Mouse (Mus musculus) limb, embryonic 10.5 days (tissue): Measurements from ENCODE around the gene Strn4. TPM values are rescaled to one million over a fixed set of nuclear protein-coding genes. Genes with fewer than 3 reads are reported as not detected.

Source experiments
- DNase-seq: peaks from one replicate; pipeline ENCODE4 v3.0.0-alpha.2; 2017; ENCODE audit warnings: low spot score
- H3K27ac ChIP-seq: fragments of 300-500 bp; sonication (generic); 2 replicates; pipeline ENCODE4 v1.5.1; 2016; ENCODE audit warnings: mild to moderate bottlenecking
- H3K27me3 ChIP-seq: fragments of 300-500 bp; sonication (generic); 2 replicates; pipeline ENCODE4 v1.6.1; 2016; ENCODE audit warnings: low read depth, mild to moderate bottlenecking; ENCODE audit not compliant: poor library complexity, severe bottlenecking
- H3K36me3 ChIP-seq: fragments of 300-500 bp; sonication (generic); 2 replicates; pipeline ENCODE4 v1.6.1; 2016; ENCODE audit warnings: mild to moderate bottlenecking, moderate library complexity
- H3K4me1 ChIP-seq: fragments of 300-500 bp; sonication (generic); 2 replicates; pipeline ENCODE4 v1.6.1; 2016
- H3K4me3 ChIP-seq: fragments of 300-500 bp; sonication (generic); 2 replicates; pipeline ENCODE4 v1.5.1; 2016; ENCODE audit warnings: mild to moderate bottlenecking, moderate library complexity
- H3K9me3 ChIP-seq: fragments of 300-500 bp; sonication (generic); replicated peaks from 2 replicates; pipeline ENCODE4 v1.6.1; 2016; ENCODE audit warnings: mild to moderate bottlenecking
- WGBS: fragments of 180-500 bp; shearing (Covaris S2); methylation state at CpG from one replicate; pipeline ENCODE4 v1.1.7; 2016; 5-methylcytosine and 5-hydroxymethylcytosine counted together
- polyA plus RNA-seq: library from polyadenylated mRNA; unstranded; fragments of >200 nt; fragmentation: Nextera tagmentation; extraction: Ambion mirVana; gene quantifications from 2 replicates; pipeline ENCODE4 v1.2.1, GENCODE M21; 2016

The Strn4 gene
- 130 and 145 TPM in 2 replicates for polyA plus RNA-seq

GRCm38 (mm10) chr7:16815351-16815941 lies at the start of gene Strn4:
TSS of gene Strn4 (plus strand) at chr7:16815889.
- H3K36me3 ChIP-seq, result peaks cover 26% of the 10 kb centered on the region
- DNase-seq, result peak; percentile 72
- H3K27me3 ChIP-seq, result peaks cover 33% of the 10 kb centered on the region
- H3K27ac ChIP-seq, result peak within 1 kb of the TSS; percentile 100
- 3% methylated on average over 1 of the region's 1 CpGs for WGBS
- peak within 1 kb of the TSS; percentile 96 for H3K4me3 ChIP-seq
- peaks cover 65% of the 10 kb centered on the region for H3K4me1 ChIP-seq
- no peaks in the 10 kb centered on the region for H3K9me3 ChIP-seq

DNA sequence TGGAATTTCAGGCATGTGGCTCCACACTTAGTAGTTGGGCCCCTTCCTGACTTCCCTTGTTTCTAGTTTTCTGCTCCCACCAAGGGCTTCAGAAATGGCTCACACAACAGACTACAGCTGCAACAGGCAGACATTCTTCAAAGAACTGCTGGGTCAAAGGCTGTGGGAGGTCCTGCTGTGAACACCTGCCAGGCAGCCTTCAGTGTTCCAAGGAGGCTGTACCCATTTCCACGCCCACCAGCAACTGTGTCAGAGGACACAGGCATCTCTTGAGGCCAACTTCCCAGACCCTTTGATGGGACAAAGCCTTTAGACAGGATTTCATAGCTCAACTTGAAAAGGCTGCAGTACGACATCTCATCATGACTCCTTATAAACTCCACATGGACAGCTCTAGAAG lies 49.2 kb upstream of the Strn4 start:
- 60% methylated on average over 2 of the region's 2 CpGs for WGBS
- no peak overlapping the region for H3K4me3 ChIP-seq
- 0 out of 2 replicates have a peak overlapping the region, but pooled peaks have one; percentile 7 for H3K27ac ChIP-seq
- peaks cover 20% of the 10 kb centered on the region for H3K4me1 ChIP-seq
- DNase-seq, result no peak
- no peaks in the 10 kb centered on the region for H3K27me3 ChIP-seq
- no peaks in the 10 kb centered on the region for H3K36me3 ChIP-seq
- no peaks in the 10 kb centered on the region for H3K9me3 ChIP-seq

- no peak for DNase-seq
- Histone ChIP-seq H3K27me3 (no peaks in the 10 kb centered on the region), H3K27ac (no peak overlapping the region), H3K4me3 (no peak overlapping the region), H3K9me3 (peaks cover 4% of the 10 kb centered on the region; the same call in 1 of the 2 replicates), H3K4me1 (peaks cover 8% of the 10 kb centered on the region), H3K36me3 (no peaks in the 10 kb centered on the region)
- WGBS, result 43% methylated on average over 5 of the region's 5 CpGs
Measured at GRCm38 (mm10) chr7:16775888-16776287, 39.8 kb upstream of the Strn4 start.

GRCm38 (mm10) chr7:16780076-16780475 lies 35.6 kb upstream of the Strn4 start:
- WGBS, result 78% methylated on average over 5 of the region's 5 CpGs
- H3K9me3 ChIP-seq, result peaks cover 4% of the 10 kb centered on the region; the same call in 1 of the 2 replicates
- H3K27me3 ChIP-seq, result no peaks in the 10 kb centered on the region
- no peak for DNase-seq
- peaks cover 45% of the 10 kb centered on the region for H3K4me1 ChIP-seq
- 0 out of 2 replicates have a peak, but pooled peaks cover 4% of the 10 kb centered on the region for H3K36me3 ChIP-seq
- H3K4me3 ChIP-seq, result 0 out of 2 replicates have a peak overlapping the region, but pooled peaks have one; percentile 85
- 0 out of 2 replicates have a peak overlapping the region, but pooled peaks have one; percentile 19 for H3K27ac ChIP-seq

- 3% methylated on average over 34 of the region's 34 CpGs for WGBS
- peak; percentile 95 for DNase-seq
Measured at GRCm38 (mm10) chr7:16780825-16781554, 34.7 kb upstream of the Strn4 start, which contains the start of gene Slc1a5. TSS of gene Slc1a5 (plus strand) at chr7:16781340.

GRCm38 (mm10) chr7:16781555-16781815 lies 34.2 kb upstream of the Strn4 start:
- Histone ChIP-seq H3K27ac (peak overlapping the region; percentile 81), H3K36me3 (peaks cover 15% of the 10 kb centered on the region), H3K4me1 (peaks cover 45% of the 10 kb centered on the region), H3K9me3 (peaks cover 4% of the 10 kb centered on the region; the same call in 1 of the 2 replicates), H3K27me3 (no peaks in the 10 kb centered on the region), H3K4me3 (peak overlapping the region; percentile 85)
- WGBS, result 0% methylated on average over 10 of the region's 10 CpGs
- no peak for DNase-seq

More at GRCm38 (mm10) chr7:16780825-16781554, 34.7 kb upstream of the Strn4 start, which contains the start of gene Slc1a5:
- no peaks in the 10 kb centered on the region for H3K27me3 ChIP-seq
- peaks cover 4% of the 10 kb centered on the region; the same call in 1 of the 2 replicates for H3K9me3 ChIP-seq
- peak within 1 kb of the TSS; percentile 85 for H3K4me3 ChIP-seq
- H3K36me3 ChIP-seq, result peaks cover 10% of the 10 kb centered on the region
- peaks cover 46% of the 10 kb centered on the region for H3K4me1 ChIP-seq
- peak within 1 kb of the TSS; percentile 81 for H3K27ac ChIP-seq

DNA sequence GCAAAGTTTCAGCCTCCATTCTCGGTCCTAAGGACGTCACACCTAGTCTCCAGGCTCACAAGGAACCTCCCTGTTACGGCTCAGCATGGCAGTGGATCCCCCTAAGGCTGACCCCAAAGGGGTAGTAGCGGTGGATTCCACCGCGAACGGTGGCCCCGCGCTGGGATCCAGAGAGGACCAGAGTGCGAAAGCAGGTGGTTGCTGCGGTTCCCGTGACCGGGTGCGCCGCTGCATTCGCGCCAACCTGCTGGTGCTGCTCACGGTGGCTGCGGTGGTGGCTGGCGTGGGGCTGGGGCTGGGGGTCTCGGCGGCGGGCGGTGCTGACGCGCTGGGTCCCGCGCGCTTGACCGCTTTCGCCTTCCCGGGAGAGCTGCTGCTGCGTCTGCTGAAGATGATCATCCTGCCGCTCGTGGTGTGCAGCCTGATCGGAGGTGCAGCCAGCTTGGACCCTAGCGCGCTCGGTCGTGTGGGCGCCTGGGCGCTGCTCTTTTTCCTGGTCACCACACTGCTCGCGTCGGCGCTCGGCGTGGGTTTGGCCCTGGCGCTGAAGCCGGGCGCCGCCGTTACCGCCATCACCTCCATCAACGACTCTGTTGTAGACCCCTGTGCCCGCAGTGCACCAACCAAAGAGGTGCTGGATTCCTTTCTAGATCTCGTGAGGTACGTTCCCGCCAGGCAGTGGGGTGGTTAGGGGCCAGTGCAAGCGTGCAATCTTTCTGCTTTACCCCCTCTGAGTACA lies 33.7 kb upstream of the Strn4 start:
- DNase-seq, result peak; percentile 70
- peak overlapping the region; percentile 81 for H3K27ac ChIP-seq
- H3K4me3 ChIP-seq, result peak overlapping the region; percentile 85
- H3K36me3 ChIP-seq, result peaks cover 20% of the 10 kb centered on the region
- peaks cover 45% of the 10 kb centered on the region for H3K4me1 ChIP-seq
- peaks cover 4% of the 10 kb centered on the region; the same call in 1 of the 2 replicates for H3K9me3 ChIP-seq
- H3K27me3 ChIP-seq, result no peaks in the 10 kb centered on the region
- under 1% methylated on average over 60 of the region's 60 CpGs for WGBS

GRCm38 (mm10) chr7:16782555-16783125 lies 33.0 kb upstream of the Strn4 start:
- DNase-seq, result no peak
- 4% methylated on average over 11 of the region's 11 CpGs for WGBS
- Histone ChIP-seq H3K4me1 (peaks cover 45% of the 10 kb centered on the region), H3K36me3 (peaks cover 25% of the 10 kb centered on the region), H3K9me3 (peaks cover 2% of the 10 kb centered on the region; the same call in 1 of the 2 replicates), H3K27me3 (no peaks in the 10 kb centered on the region), H3K4me3 (peak overlapping the region; percentile 85), H3K27ac (peak overlapping the region; percentile 81)

DNA sequence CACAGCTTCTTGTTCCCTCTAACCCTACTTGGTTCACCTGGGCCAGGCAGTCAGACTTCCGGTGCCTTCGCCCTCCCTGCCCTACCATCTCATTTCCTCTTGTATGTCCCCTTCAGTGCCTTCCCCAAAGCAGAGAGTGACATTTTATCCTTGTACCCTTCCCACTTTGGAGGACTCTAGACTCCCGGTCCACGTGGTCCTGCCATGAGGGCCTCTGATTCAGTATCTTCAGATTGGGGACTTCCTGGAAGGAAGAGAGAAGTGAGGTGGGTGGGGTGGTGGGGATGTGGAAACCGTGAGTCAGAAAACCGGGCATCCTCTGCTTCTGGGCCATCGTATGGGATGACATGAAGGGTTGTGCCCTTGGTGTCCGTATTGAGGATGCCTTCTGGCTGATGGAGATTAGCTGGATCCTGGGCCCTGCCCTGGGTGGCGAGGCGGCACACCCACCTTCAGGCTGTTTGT lies 32.4 kb upstream of the Strn4 start:
- peak overlapping the region; percentile 81 for H3K27ac ChIP-seq
- no peak for DNase-seq
- H3K9me3 ChIP-seq, result no peaks in the 10 kb centered on the region
- WGBS, result 14% methylated on average over 10 of the region's 10 CpGs
- no peaks in the 10 kb centered on the region for H3K27me3 ChIP-seq
- H3K36me3 ChIP-seq, result peaks cover 31% of the 10 kb centered on the region
- peak overlapping the region; percentile 85 for H3K4me3 ChIP-seq
- H3K4me1 ChIP-seq, result peaks cover 45% of the 10 kb centered on the region

- H3K27ac ChIP-seq, result peak overlapping the region; percentile 81
- no peaks in the 10 kb centered on the region for H3K9me3 ChIP-seq
- H3K27me3 ChIP-seq, result no peaks in the 10 kb centered on the region
- H3K36me3 ChIP-seq, result peaks cover 37% of the 10 kb centered on the region
- WGBS, result 54% methylated on average over 17 of the region's 17 CpGs
- H3K4me3 ChIP-seq, result peak overlapping the region; percentile 85
- H3K4me1 ChIP-seq, result peaks cover 45% of the 10 kb centered on the region
- DNase-seq, result no peak
Measured at GRCm38 (mm10) chr7:16783758-16784415, 31.8 kb upstream of the Strn4 start.

DNA sequence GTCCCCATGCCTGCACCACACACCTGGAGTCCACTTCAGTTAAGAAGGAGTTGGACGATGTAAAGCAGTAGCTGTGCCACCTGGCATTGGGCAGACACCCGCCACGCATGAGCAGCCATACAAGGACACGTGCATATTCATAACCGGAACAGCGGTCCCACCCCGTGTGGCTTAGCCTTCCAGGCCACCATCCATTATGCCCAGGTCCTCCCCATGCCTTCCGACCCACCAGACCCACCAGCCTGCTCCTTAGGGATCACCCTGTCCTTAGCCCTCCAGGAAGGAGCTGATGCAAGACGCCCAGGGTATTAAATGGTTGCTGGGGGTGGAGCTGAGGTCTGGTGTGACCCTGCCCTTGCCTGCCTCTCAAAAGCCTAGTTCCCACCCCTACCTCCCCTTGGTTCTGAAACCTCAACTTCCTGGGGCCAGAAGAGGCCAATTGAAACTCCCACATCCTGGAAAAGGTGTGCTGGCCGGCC lies 31.2 kb upstream of the Strn4 start:
- no peak for DNase-seq
- no peaks in the 10 kb centered on the region for H3K9me3 ChIP-seq
- WGBS, result 76% methylated on average over 10 of the region's 10 CpGs
- no peaks in the 10 kb centered on the region for H3K27me3 ChIP-seq
- H3K4me1 ChIP-seq, result peaks cover 45% of the 10 kb centered on the region
- peaks cover 43% of the 10 kb centered on the region for H3K36me3 ChIP-seq
- peak overlapping the region; percentile 85; the same call in 1 of the 2 replicates for H3K4me3 ChIP-seq
- H3K27ac ChIP-seq, result peak overlapping the region; percentile 81; the same call in 1 of the 2 replicates
